Mouse (Mus musculus) myocyte (in vitro differentiated cells): ENCODE data around the gene Ppara. TPM values are rescaled to one million over a fixed set of nuclear protein-coding genes. Genes with fewer than 3 reads are reported as not detected.

Experiments used
- H3K27me3 ChIP-seq: one replicate; pipeline ENCODE4 v1.6.1; 2011; ENCODE audit not compliant: control insufficient read depth, insufficient read depth, insufficient read length
- H3K36me3 ChIP-seq: one replicate; pipeline ENCODE4 v1.6.1; 2011; ENCODE audit not compliant: control insufficient read depth, insufficient read depth
- H3K4me2 ChIP-seq: one replicate; pipeline ENCODE4 v1.6.1; 2011; ENCODE audit warnings: low read depth, control low read depth
- H3K4me3 ChIP-seq: one replicate; pipeline ENCODE4 v1.5.1; 2011; ENCODE audit warnings: mild to moderate bottlenecking, control low read depth, moderate library complexity
- H3K79me2 ChIP-seq: one replicate; pipeline ENCODE4 v1.6.1; 2011; ENCODE audit not compliant: control insufficient read depth, insufficient read depth
- H3ac ChIP-seq: one replicate; pipeline ENCODE4 v1.6.1; 2011; ENCODE audit not compliant: control insufficient read depth, insufficient read length
- CEBPB ChIP-seq: IDR thresholded peaks from 2 replicates; pipeline ENCODE4 v1.6.1; 2011; ENCODE audit warnings: mild to moderate bottlenecking, moderate library complexity; ENCODE audit not compliant: poor library complexity, insufficient read depth, severe bottlenecking
- E2F4 ChIP-seq: IDR thresholded peaks from one replicate; pipeline ENCODE4 v1.6.1; 2011; ENCODE audit warnings: mild to moderate bottlenecking, control low read depth, moderate library complexity; ENCODE audit not compliant: insufficient read depth
- MAX ChIP-seq: IDR thresholded peaks from one replicate; pipeline ENCODE4 v1.6.1; 2011; ENCODE audit warnings: low read depth, mild to moderate bottlenecking, control low read depth
- MYOD1 ChIP-seq, 3 experiments: IDR thresholded peaks; one replicate each; pipeline ENCODE4 v1.6.1; 2011; ENCODE audit warnings: control low read depth in 2 of 3, low read depth in 2 of 3, mild to moderate bottlenecking in 2 of 3, moderate library complexity in 1 of 3; ENCODE audit not compliant: insufficient read length in 2 of 3, control insufficient read depth in 1 of 3
- MYOG ChIP-seq, 3 experiments: IDR thresholded peaks; one replicate each; pipeline ENCODE4 v1.6.1; 2011; ENCODE audit warnings: control low read depth in 2 of 3, low read depth in 2 of 3, mild to moderate bottlenecking in 2 of 3; ENCODE audit not compliant: insufficient read length in 2 of 3, control insufficient read depth in 1 of 3, insufficient read depth in 1 of 3
- POLR2A ChIP-seq: IDR thresholded peaks from one replicate; pipeline ENCODE4 v1.6.1; 2011; ENCODE audit warnings: low read depth, mild to moderate bottlenecking, control low read depth, moderate library complexity; ENCODE audit not compliant: insufficient read length
- POLR2AphosphoS2 ChIP-seq: IDR thresholded peaks from one replicate; pipeline ENCODE4 v1.6.1; 2011; ENCODE audit warnings: low read depth, control low read depth; ENCODE audit not compliant: insufficient read length
- REST ChIP-seq: IDR thresholded peaks from one replicate; pipeline ENCODE4 v1.6.1; 2011; ENCODE audit warnings: mild to moderate bottlenecking, control low read depth, moderate library complexity; ENCODE audit not compliant: insufficient read depth, insufficient read length
- SRF ChIP-seq: IDR thresholded peaks from one replicate; pipeline ENCODE4 v1.6.1; 2011; ENCODE audit warnings: low read depth; ENCODE audit not compliant: control insufficient read depth, insufficient read length
- TCF12 ChIP-seq: IDR thresholded peaks from one replicate; pipeline ENCODE4 v1.6.1; 2011; ENCODE audit warnings: mild to moderate bottlenecking, control low read depth; ENCODE audit not compliant: poor library complexity, insufficient read depth, severe bottlenecking
- TCF3 ChIP-seq: IDR thresholded peaks from one replicate; pipeline ENCODE4 v1.6.1; 2011; ENCODE audit warnings: low read depth, control low read depth; ENCODE audit not compliant: insufficient read length
- USF1 ChIP-seq: IDR thresholded peaks from one replicate; pipeline ENCODE4 v1.6.1; 2011; ENCODE audit warnings: low read depth, mild to moderate bottlenecking, control low read depth, moderate library complexity
- polyA plus RNA-seq: library from polyadenylated mRNA; unstranded; fragments of >200 nt; fragmentation: generic; extraction: Trizol; gene quantifications from one replicate; pipeline ENCODE4 v1.2.1, GENCODE M21; 2012; ENCODE audit warnings: missing spikeins

The Ppara gene
- polyA plus RNA-seq, 1 experiment: 0.12 TPM

- Histone ChIP-seq H3K79me2 (no peaks in the 10 kb centered on the region), H3K27me3 (peaks cover 39% of the 10 kb centered on the region), H3K4me3 (no peak overlapping the region), H3K4me2 (no peak overlapping the region), H3K36me3 (no peaks in the 10 kb centered on the region), H3ac (no peak overlapping the region)
- TF ChIP-seq MAX (no peak), USF1 (no peak), POLR2A (no peak), CEBPB (no peak), TCF12 (no peak), SRF (no peak), REST (no peak), TCF3 (no peak)
Measured at GRCm38 (mm10) chr15:85840983-85841382, 106.2 kb downstream of the Ppara start.

- H3K4me3 ChIP-seq: no peak overlapping the region
- peaks cover 31% of the 10 kb centered on the region for H3K27me3 ChIP-seq
- TF ChIP-seq E2F4: no peak
- TF ChIP-seq MYOD1 (IDR thresholded peaks at IDR 0.05; ENCODE audit: control insufficient read depth in 1 of 3, insufficient read length in 2 of 3, low read depth in 2 of 3): no peak
- no peak for TF ChIP-seq CEBPB
- TF ChIP-seq USF1: no peak
- TF ChIP-seq POLR2A: no peak
- TF ChIP-seq MYOG (IDR thresholded peaks at IDR 0.05; ENCODE audit: control insufficient read depth in 1 of 3, insufficient read depth in 1 of 3, insufficient read length in 2 of 3, low read depth in 2 of 3): no peak
- TF ChIP-seq MAX: no peak
- no peak for TF ChIP-seq TCF3
- TF ChIP-seq REST: no peak
- no peak for TF ChIP-seq SRF
- TF ChIP-seq POLR2AphosphoS2: no peak
- TF ChIP-seq TCF12: no peak
- no peaks in the 10 kb centered on the region for H3K79me2 ChIP-seq
- H3ac ChIP-seq: no peak overlapping the region
- no peaks in the 10 kb centered on the region for H3K36me3 ChIP-seq
- H3K4me2 ChIP-seq: no peak overlapping the region
Measured at GRCm38 (mm10) chr15:85841796-85842360, 107.1 kb downstream of the Ppara start.

DNA sequence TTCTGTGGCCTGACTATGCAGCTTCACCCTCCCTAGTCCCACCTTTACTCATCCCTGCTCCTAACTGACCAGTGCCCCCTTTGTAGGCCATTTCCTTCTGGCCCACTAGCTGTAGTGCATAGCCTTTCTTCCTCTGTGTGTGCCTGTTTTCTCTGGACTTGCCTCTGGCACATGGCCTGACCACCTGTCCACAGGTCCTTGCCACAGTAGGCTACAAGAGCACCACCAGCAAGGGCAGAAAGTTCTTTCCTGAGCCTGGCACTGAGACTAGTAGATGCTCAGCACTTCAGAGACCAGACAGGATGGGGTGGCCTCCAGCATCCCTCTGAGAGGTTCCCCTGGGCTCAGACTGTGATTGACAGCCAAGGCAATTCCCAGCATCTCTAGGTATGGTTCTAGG is 110.3 kb downstream of the Ppara start:
- TF ChIP-seq SRF: no peak
- TF ChIP-seq MAX: no peak
- TF ChIP-seq E2F4: no peak
- TF ChIP-seq MYOD1 (IDR thresholded peaks at IDR 0.05; ENCODE audit: control insufficient read depth in 1 of 3, insufficient read length in 2 of 3, low read depth in 2 of 3): no peak
- no peak for TF ChIP-seq TCF3
- no peak for TF ChIP-seq USF1
- TF ChIP-seq POLR2A: no peak
- no peak for TF ChIP-seq TCF12
- TF ChIP-seq POLR2AphosphoS2: no peak
- no peak for TF ChIP-seq CEBPB
- no peak for TF ChIP-seq REST
- no peak for TF ChIP-seq MYOG (IDR thresholded peaks at IDR 0.05; ENCODE audit: control insufficient read depth in 1 of 3, insufficient read depth in 1 of 3, insufficient read length in 2 of 3, low read depth in 2 of 3)
- Histone ChIP-seq H3ac (no peak overlapping the region), H3K36me3 (no peaks in the 10 kb centered on the region), H3K4me2 (no peak overlapping the region), H3K27me3 (peaks cover 42% of the 10 kb centered on the region), H3K4me3 (no peak overlapping the region), H3K79me2 (no peaks in the 10 kb centered on the region)

GRCm38 (mm10) chr15:85851656-85852392 is 117.0 kb downstream of the Ppara start:
- Histone ChIP-seq H3K79me2 (no peaks in the 10 kb centered on the region), H3K4me2 (no peak overlapping the region), H3K4me3 (no peak overlapping the region), H3K27me3 (peaks cover 70% of the 10 kb centered on the region), H3ac (no peak overlapping the region), H3K36me3 (no peaks in the 10 kb centered on the region)
- TF ChIP-seq USF1 (no peak), POLR2AphosphoS2 (no peak), SRF (no peak), TCF12 (no peak), CEBPB (no peak), MAX (no peak), MYOD1 (IDR thresholded peaks at IDR 0.05; ENCODE audit: control insufficient read depth in 1 of 3, insufficient read length in 2 of 3, low read depth in 2 of 3) (no peak), POLR2A (no peak), TCF3 (no peak), E2F4 (no peak), MYOG (IDR thresholded peaks at IDR 0.05; ENCODE audit: control insufficient read depth in 1 of 3, insufficient read depth in 1 of 3, insufficient read length in 2 of 3, low read depth in 2 of 3) (no peak), REST (no peak)

Other genes starting within 250 kb of the Ppara start
- gene 7530416G11Rik, start 231.8 kb upstream of the Ppara start, polyA plus RNA-seq: not detected
- 7.9 TPM for gene Wnt7b, start 152.5 kb upstream of the Ppara start, polyA plus RNA-seq
- 25.1 TPM for gene Cdpf1, start 76.7 kb downstream of the Ppara start, polyA plus RNA-seq
- gene Pkdrej, start 86.8 kb downstream of the Ppara start, polyA plus RNA-seq: not detected
- 0.12 TPM for gene Ttc38, start 97.3 kb downstream of the Ppara start, polyA plus RNA-seq
- gene Gtse1, start 124.8 kb downstream of the Ppara start, polyA plus RNA-seq: 18.0 TPM
- 21.4 TPM for gene Trmu, start 144.3 kb downstream of the Ppara start, polyA plus RNA-seq